Mouse (Mus musculus) erythroblast, embryonic 14.5 days (primary cell): ENCODE results near the gene Notum. TPM values are rescaled to one million over a fixed set of nuclear protein-coding genes. Genes with fewer than 3 reads are reported as not detected.

Experiments used
- H3K27me3 ChIP-seq: 2 replicates; pipeline ENCODE4 v1.6.1; 2012; ENCODE audit warnings: inconsistent platforms; ENCODE audit not compliant: control insufficient read depth
- H3K36me3 ChIP-seq: 2 replicates; pipeline ENCODE4 v1.6.1; 2012; ENCODE audit warnings: mild to moderate bottlenecking, inconsistent platforms; ENCODE audit not compliant: control insufficient read depth
- H3K4me1 ChIP-seq: 2 replicates; pipeline ENCODE4 v1.6.1; 2012; ENCODE audit warnings: inconsistent platforms; ENCODE audit not compliant: control insufficient read depth
- H3K4me3 ChIP-seq: replicated peaks from 2 replicates; pipeline ENCODE3; 2012; ENCODE audit warnings: moderate library complexity, mild to moderate bottlenecking, inconsistent platforms
- H3K9me3 ChIP-seq: 2 replicates; pipeline ENCODE4 v1.6.1; 2012; ENCODE audit warnings: low read length, inconsistent platforms, mixed read lengths; ENCODE audit not compliant: control insufficient read depth
- GATA1 ChIP-seq: IDR thresholded peaks from 2 replicates; pipeline ENCODE4 v1.6.1; 2012; ENCODE audit warnings: low read length, inconsistent platforms, mixed read lengths
- TAL1 ChIP-seq: IDR thresholded peaks from 3 replicates; pipeline ENCODE4 v1.6.1; 2012; ENCODE audit warnings: low read length, inconsistent platforms, mixed read lengths
- polyA plus RNA-seq: library from polyadenylated mRNA; stranded (reverse); fragments of >175 nt; gene quantifications from 2 replicates; pipeline ENCODE4 v1.2.3, GENCODE M21; 2012

Notum gene
- polyA plus RNA-seq, 1 experiment, result 0.02 TPM

DNA sequence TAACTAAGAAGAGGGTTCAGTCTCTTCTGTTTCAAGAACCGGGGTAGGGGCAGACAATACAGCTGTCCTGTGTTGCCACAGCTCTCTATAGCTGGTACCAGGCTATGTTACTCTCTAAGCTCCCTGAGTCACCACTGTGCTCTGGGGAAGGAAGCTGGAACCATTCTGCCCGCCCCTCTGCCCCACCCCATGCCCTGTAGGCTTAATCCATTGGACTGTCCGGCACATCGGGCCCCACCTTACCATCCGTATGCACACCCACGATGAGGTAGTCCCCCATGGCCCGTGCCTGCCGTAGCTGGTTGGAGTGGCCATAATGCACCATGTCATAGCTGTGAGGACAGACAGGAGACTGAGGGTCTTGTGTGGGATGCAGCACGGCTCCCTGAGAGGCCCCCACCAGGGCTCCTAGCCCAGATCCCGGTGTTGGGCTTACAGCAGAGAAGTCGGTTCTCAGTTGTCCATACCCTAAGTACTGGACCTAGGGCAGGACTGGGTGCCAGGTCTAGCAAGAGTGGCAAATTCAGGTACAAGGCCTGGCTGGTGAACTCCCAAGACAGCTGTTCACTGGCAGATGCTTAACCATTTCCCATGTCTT, 45.3 kb downstream of the Notum start:
- Histone ChIP-seq H3K4me3 (peak overlapping the region; percentile 3), H3K4me1 (peaks cover 52% of the 10 kb centered on the region), H3K36me3 (peaks cover 87% of the 10 kb centered on the region), H3K9me3 (no peaks in the 10 kb centered on the region), H3K27me3 (no peaks in the 10 kb centered on the region)
- no peak for TF ChIP-seq TAL1
- TF ChIP-seq GATA1, result no peak

DNA sequence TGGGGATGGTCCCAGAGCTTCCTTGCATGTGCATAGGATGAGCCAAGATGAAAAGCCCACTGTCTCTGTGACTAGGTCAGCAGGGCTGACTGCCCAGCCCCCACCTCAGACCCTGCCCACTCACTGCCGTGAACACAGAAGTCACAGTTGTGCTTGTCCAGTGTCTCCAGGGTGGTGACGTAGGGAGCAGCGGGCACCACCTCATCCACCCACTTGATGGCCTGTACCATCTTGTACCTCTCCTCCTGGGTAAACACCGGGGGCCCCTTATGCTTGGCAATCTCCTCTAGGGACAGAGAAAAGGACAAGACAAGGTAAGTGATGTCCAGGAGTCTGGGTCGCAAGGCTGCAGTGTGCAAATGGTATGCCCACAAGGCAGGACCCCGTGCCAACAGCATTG, 45.8 kb downstream of the Notum start:
- Histone ChIP-seq H3K27me3 (no peaks in the 10 kb centered on the region), H3K36me3 (peaks cover 87% of the 10 kb centered on the region), H3K4me3 (no peak overlapping the region), H3K9me3 (no peaks in the 10 kb centered on the region), H3K4me1 (peaks cover 52% of the 10 kb centered on the region)
- TF ChIP-seq TAL1 (no peak), GATA1 (no peak)

DNA sequence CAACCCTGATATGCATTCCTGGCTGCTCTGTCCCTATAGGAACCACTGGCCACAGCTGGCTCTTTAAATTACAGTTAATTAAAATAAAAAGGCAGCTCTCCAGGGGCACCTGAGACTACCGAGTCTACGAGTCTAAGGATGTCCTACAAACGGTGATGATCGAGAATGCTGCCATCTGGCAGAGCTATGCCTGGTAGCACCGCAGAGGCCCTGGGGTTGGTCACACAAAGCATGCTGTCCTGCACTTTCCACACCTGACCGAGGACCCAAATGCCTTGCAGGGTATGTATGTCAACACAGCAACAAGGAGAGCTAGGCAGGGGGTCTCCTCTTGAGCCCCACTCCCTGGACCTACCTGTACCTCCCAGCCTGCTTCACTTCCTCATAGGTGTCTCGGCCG, 47.0 kb downstream of the Notum start:
- no peak for TF ChIP-seq TAL1
- TF ChIP-seq GATA1, result no peak

DNA sequence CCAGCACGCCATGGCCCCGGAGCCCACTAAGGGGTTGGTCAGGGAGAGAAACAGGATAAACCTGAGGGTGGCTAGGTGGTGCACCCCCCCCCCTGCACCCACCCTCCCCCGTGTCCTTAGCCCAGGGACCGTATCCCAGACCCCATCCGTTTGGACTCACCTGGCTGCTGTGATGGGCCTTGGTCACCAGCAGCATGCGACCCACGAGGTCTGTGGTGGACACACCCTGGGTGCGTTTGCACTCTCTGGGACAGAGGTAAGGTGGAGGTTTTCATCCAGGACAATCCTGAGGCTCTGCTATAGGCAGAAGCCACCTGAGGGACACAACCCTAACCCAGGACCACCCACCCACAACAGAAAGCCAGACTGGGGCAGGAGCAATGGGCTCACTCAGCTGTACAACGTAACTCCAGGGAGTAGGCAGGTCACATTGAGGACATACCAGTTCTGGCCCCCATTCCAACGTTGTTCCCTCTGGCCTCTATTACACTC, 47.4 kb downstream of the Notum start:
- peaks cover 56% of the 10 kb centered on the region for H3K4me1 ChIP-seq
- TF ChIP-seq TAL1, result no peak
- no peak for TF ChIP-seq GATA1
- no peak overlapping the region for H3K4me3 ChIP-seq
- H3K36me3 ChIP-seq, result peaks cover 79% of the 10 kb centered on the region
- peaks cover 7% of the 10 kb centered on the region for H3K27me3 ChIP-seq
- no peaks in the 10 kb centered on the region for H3K9me3 ChIP-seq

More for the DNA sequence above, 47.0 kb downstream of the Notum start:
- H3K36me3 ChIP-seq, result peaks cover 84% of the 10 kb centered on the region
- peaks cover 56% of the 10 kb centered on the region for H3K4me1 ChIP-seq
- H3K4me3 ChIP-seq, result no peak overlapping the region
- H3K9me3 ChIP-seq, result no peaks in the 10 kb centered on the region
- peaks cover 2% of the 10 kb centered on the region for H3K27me3 ChIP-seq

DNA sequence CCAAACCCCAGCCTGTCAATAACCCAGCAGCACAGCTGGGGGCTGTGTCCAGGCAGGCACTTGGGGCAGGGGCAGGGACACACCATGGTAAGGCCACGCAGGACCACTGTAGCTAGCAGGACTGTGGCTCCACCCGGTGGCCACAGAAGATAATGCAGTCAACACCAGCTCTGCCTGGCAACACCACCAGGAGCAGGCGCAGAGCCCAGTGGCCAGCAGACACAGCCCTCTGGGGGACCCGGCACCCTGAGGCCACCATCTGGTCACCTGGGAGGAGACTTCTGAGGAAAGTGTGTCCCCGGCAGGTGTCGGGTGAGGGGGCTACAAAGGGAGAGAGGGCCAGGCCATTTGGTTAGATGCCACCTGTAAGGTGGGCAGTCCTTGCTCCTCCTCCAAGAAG, 48.2 kb downstream of the Notum start:
- H3K36me3 ChIP-seq, result peaks cover 76% of the 10 kb centered on the region
- TF ChIP-seq GATA1 (no peak), TAL1 (no peak)
- H3K9me3 ChIP-seq, result no peaks in the 10 kb centered on the region
- H3K4me3 ChIP-seq, result no peak overlapping the region
- H3K4me1 ChIP-seq, result peaks cover 54% of the 10 kb centered on the region
- peaks cover 14% of the 10 kb centered on the region for H3K27me3 ChIP-seq

DNA sequence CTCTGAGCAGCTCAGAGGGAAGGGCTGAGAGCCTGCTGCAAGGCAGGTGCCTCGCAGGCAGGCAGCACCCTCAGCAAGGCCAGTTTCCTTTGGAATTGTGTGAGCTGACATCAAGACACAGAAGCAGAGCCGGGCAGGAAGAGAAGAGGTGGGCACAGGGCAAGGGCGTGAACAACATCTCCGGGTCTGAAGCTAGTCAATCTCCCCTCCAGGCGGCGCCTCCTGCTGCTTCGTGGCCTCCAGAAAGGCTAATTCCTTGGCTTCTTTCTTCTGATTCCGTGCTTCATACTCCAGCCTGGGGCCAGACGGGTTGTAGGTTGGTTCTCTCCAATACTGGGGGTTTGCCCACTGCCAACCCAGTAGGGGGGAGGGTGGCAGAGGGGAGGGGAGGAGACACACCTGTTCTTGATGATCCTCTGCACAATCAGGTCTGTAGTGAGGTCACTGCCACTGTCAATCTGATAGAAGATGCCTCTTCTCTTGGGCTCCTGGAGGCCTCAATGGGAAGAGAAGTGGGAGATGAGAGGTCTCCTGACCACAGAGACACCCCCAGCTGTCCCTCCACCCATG, 50.4 kb downstream of the Notum start:
- H3K9me3 ChIP-seq, result no peaks in the 10 kb centered on the region
- no peak overlapping the region for H3K4me3 ChIP-seq
- TF ChIP-seq TAL1, result no peak
- peaks cover 34% of the 10 kb centered on the region for H3K4me1 ChIP-seq
- peaks cover 83% of the 10 kb centered on the region for H3K36me3 ChIP-seq
- H3K27me3 ChIP-seq, result peaks cover 15% of the 10 kb centered on the region

DNA sequence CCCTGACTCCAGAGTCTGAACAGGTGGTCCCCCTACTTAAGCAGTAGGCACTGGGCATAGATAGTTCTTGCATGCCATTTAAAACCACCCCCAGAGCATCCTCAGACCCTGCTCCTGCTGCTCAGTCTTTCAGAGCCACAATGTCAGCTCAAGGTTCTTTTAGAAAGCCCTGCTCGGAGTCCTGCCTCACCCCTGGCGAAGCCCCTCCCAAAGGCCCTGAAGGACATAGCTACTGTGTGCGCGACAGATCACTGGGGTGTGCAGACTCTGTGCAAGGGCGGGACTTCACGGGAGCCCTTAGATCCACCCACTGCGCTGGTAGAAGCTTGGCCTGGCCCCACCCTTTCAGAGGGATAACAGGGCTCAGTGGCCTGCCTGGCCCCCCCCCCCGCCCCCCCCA, 51.7 kb downstream of the Notum start:
- no peaks in the 10 kb centered on the region for H3K9me3 ChIP-seq

DNA sequence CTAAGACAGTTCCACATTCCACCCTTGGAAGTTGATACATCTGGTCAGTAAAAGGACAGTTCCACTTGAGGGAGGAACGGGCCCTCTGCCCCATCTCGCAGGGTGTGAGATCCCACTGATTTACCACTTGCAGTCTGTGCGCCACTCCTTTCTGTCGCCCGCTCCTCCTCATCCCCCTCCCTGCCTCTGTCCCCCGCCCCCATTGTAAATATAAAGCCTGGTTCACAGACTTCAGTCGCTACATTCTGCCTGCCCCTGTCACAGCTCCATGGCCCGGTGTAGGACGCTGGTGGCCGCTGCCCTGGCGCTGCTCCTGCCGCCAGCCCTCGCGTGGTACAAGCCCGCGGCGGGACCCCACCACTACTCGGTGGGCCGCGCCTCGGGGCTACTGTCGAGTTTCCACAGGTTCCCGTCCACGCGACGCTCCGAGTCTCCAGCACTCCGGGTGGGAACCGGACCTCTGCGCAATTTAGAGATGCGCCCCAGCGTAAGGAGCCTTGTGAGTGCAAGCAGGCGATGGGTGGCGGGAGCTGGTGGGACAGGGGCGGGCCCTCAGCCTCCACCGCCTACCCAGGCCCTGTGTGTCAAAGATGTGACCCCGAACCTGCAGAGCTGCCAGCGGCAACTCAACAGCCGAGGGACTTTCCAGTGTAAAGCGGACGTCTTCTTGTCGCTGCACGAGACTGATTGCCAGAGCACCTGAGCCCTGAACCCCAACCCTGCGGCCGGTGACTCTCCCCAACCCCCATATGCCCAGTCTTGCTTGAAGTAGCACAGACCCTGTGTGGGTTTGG, 52.5 kb downstream of the Notum start, which contains the start of gene Npb:
TSS of gene Npb (plus strand) at position 237 of the 794 bp plus-strand sequence.
- peaks cover 84% of the 10 kb centered on the region for H3K36me3 ChIP-seq
- peak within 1 kb of the TSS; percentile 15 for H3K4me3 ChIP-seq

More for the DNA sequence above, 51.7 kb downstream of the Notum start:
- Histone ChIP-seq H3K4me3 (no peak overlapping the region), H3K27me3 (peaks cover 15% of the 10 kb centered on the region), H3K36me3 (peaks cover 85% of the 10 kb centered on the region), H3K4me1 (peaks cover 39% of the 10 kb centered on the region)
- TF ChIP-seq GATA1 (no peak), TAL1 (no peak)

DNA sequence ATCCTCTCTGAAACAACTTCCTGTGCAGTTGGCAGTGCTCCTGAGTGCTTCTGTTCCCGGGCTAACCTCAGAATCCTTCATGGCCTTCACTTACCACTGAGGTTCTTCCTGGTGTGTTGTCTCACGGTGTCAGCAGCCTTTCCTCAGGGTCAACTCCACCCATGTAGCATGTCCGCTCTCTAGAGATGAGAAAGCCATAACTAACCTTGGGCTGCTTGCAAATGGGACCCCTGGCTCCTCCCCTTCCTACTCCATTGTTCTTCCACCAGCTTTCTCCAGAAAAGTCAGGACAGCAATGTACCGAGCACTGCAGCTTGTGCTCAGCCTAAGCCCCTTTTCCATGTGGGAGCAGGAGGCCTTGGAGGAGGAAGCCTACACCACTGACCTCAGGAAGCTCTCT, 54.2 kb downstream of the Notum start:
- H3K4me3 ChIP-seq, result no peak overlapping the region
- TF ChIP-seq GATA1 (no peak), TAL1 (no peak)
- no peaks in the 10 kb centered on the region for H3K9me3 ChIP-seq
- H3K36me3 ChIP-seq, result peaks cover 83% of the 10 kb centered on the region
- peaks cover 57% of the 10 kb centered on the region for H3K4me1 ChIP-seq
- peaks cover 15% of the 10 kb centered on the region for H3K27me3 ChIP-seq

More for the DNA sequence above, 52.5 kb downstream of the Notum start, which contains the start of gene Npb:
- Histone ChIP-seq H3K4me1 (peaks cover 44% of the 10 kb centered on the region), H3K27me3 (peaks cover 15% of the 10 kb centered on the region), H3K9me3 (no peaks in the 10 kb centered on the region)
- TF ChIP-seq GATA1 (no peak), TAL1 (no peak)
